Mouse (Mus musculus): ENCODE data around the gene Gucy2d. TPM values are rescaled to one million over a fixed set of nuclear protein-coding genes. Genes with fewer than 3 reads are reported as not detected.
A peak's percentile ranks its signal among the peaks of the same experiment; 100 is the strongest.

Gene Gucy2d
- polyA plus RNA-seq, 1 experiment from 2014 or later: 0.37 TPM

GRCm38 (mm10) chr7:98469089-98469488 lies 28.9 kb downstream of the Gucy2d start:
- ATAC-seq (ENCODE audit: low read depth): no peak
- H3K4me1 ChIP-seq (ENCODE audit: control insufficient read depth, insufficient read depth, low read length): no peaks in the 10 kb centered on the region
- H3K36me3 ChIP-seq (ENCODE audit: control insufficient read depth, insufficient read depth, low read length): no peaks in the 10 kb centered on the region
- no peak overlapping the region for H3K27ac ChIP-seq (ENCODE audit: low read depth, low read length)
- WGBS: 91% methylated on average over 3 of the region's 3 CpGs
- no peak overlapping the region for H3K4me3 ChIP-seq (ENCODE audit: low read depth, low read length)
- no peak overlapping the region for H3K9ac ChIP-seq (replicated peaks; ENCODE audit: low read depth, low read length)
- H3K9me3 ChIP-seq (ENCODE audit: control insufficient read depth, low read length): no peaks in the 10 kb centered on the region
- no peak overlapping the region for H3K4me2 ChIP-seq (ENCODE audit: low read depth, low read length)
- no peaks in the 10 kb centered on the region for H3K27me3 ChIP-seq (ENCODE audit: control insufficient read depth, insufficient read depth, low read length)

- Histone ChIP-seq H3K36me3 (ENCODE audit: control insufficient read depth, insufficient read depth, low read length) (no peaks in the 10 kb centered on the region), H3K27ac (ENCODE audit: low read depth, low read length) (no peak overlapping the region), H3K4me3 (ENCODE audit: low read depth, low read length) (no peak overlapping the region), H3K27me3 (ENCODE audit: control insufficient read depth, insufficient read depth, low read length) (no peaks in the 10 kb centered on the region), H3K9me3 (ENCODE audit: control insufficient read depth, low read length) (no peaks in the 10 kb centered on the region), H3K9ac (replicated peaks; ENCODE audit: low read depth, low read length) (no peak overlapping the region), H3K4me1 (ENCODE audit: control insufficient read depth, insufficient read depth, low read length) (no peaks in the 10 kb centered on the region), H3K4me2 (ENCODE audit: low read depth, low read length) (no peak overlapping the region)
- WGBS: 86% methylated on average over 2 of the region's 2 CpGs
- ATAC-seq (ENCODE audit: low read depth): no peak
These were observed 32.3 kb downstream of the Gucy2d start for GRCm38 (mm10) chr7:98472529-98472928.

GRCm38 (mm10) chr7:98474558-98474957 lies 34.3 kb downstream of the Gucy2d start:
- no peak for ATAC-seq (ENCODE audit: low read depth)
- H3K36me3 ChIP-seq (ENCODE audit: control insufficient read depth, insufficient read depth, low read length): no peaks in the 10 kb centered on the region
- no peak overlapping the region for H3K9ac ChIP-seq (replicated peaks; ENCODE audit: low read depth, low read length)
- no peak overlapping the region for H3K4me2 ChIP-seq (ENCODE audit: low read depth, low read length)
- no peaks in the 10 kb centered on the region for H3K4me1 ChIP-seq (ENCODE audit: control insufficient read depth, insufficient read depth, low read length)
- 74% methylated on average over 1 of the region's 1 CpGs for WGBS
- H3K4me3 ChIP-seq (ENCODE audit: low read depth, low read length): no peak overlapping the region
- H3K27ac ChIP-seq (ENCODE audit: low read depth, low read length): no peak overlapping the region
- no peaks in the 10 kb centered on the region for H3K9me3 ChIP-seq (ENCODE audit: control insufficient read depth, low read length)
- H3K27me3 ChIP-seq (ENCODE audit: control insufficient read depth, insufficient read depth, low read length): no peaks in the 10 kb centered on the region

GRCm38 (mm10) chr7:98477153-98477552 lies 36.9 kb downstream of the Gucy2d start:
- WGBS: 71% methylated on average over 4 of the region's 4 CpGs
- Histone ChIP-seq H3K36me3 (ENCODE audit: control insufficient read depth, insufficient read depth, low read length) (no peaks in the 10 kb centered on the region), H3K9ac (replicated peaks; ENCODE audit: low read depth, low read length) (no peak overlapping the region), H3K4me2 (ENCODE audit: low read depth, low read length) (no peak overlapping the region), H3K27me3 (ENCODE audit: control insufficient read depth, insufficient read depth, low read length) (no peaks in the 10 kb centered on the region), H3K4me3 (ENCODE audit: low read depth, low read length) (no peak overlapping the region), H3K4me1 (ENCODE audit: control insufficient read depth, insufficient read depth, low read length) (no peaks in the 10 kb centered on the region), H3K9me3 (ENCODE audit: control insufficient read depth, low read length) (no peaks in the 10 kb centered on the region), H3K27ac (ENCODE audit: low read depth, low read length) (no peak overlapping the region)
- ATAC-seq (ENCODE audit: low read depth): no peak

GRCm38 (mm10) chr7:98480481-98480880 lies 40.3 kb downstream of the Gucy2d start:
- Histone ChIP-seq H3K27me3 (ENCODE audit: control insufficient read depth, insufficient read depth, low read length) (no peaks in the 10 kb centered on the region), H3K4me2 (ENCODE audit: low read depth, low read length) (no peak overlapping the region), H3K36me3 (ENCODE audit: control insufficient read depth, insufficient read depth, low read length) (no peaks in the 10 kb centered on the region), H3K9ac (replicated peaks; ENCODE audit: low read depth, low read length) (no peak overlapping the region), H3K4me3 (ENCODE audit: low read depth, low read length) (no peak overlapping the region), H3K27ac (ENCODE audit: low read depth, low read length) (no peak overlapping the region), H3K9me3 (ENCODE audit: control insufficient read depth, low read length) (no peaks in the 10 kb centered on the region), H3K4me1 (ENCODE audit: control insufficient read depth, insufficient read depth, low read length) (no peaks in the 10 kb centered on the region)
- no peak for ATAC-seq (ENCODE audit: low read depth)
- whole genome bisulfite sequencing: 91% methylated on average over 1 of the region's 1 CpGs

- H3K27me3 ChIP-seq (ENCODE audit: control insufficient read depth, insufficient read depth, low read length): no peaks in the 10 kb centered on the region
- H3K36me3 ChIP-seq (ENCODE audit: control insufficient read depth, insufficient read depth, low read length): no peaks in the 10 kb centered on the region
- no peak overlapping the region for H3K9ac ChIP-seq (replicated peaks; ENCODE audit: low read depth, low read length)
- ATAC-seq (ENCODE audit: low read depth): peak; percentile 82
- 4% methylated on average over 9 of the region's 9 CpGs for WGBS
- H3K9me3 ChIP-seq (ENCODE audit: control insufficient read depth, low read length): no peaks in the 10 kb centered on the region
- no peak overlapping the region for H3K4me2 ChIP-seq (ENCODE audit: low read depth, low read length)
- no peak overlapping the region for H3K27ac ChIP-seq (ENCODE audit: low read depth, low read length)
- no peaks in the 10 kb centered on the region for H3K4me1 ChIP-seq (ENCODE audit: control insufficient read depth, insufficient read depth, low read length)
- H3K4me3 ChIP-seq (ENCODE audit: low read depth, low read length): no peak overlapping the region
These were observed 41.0 kb downstream of the Gucy2d start for GRCm38 (mm10) chr7:98481066-98481734.

- WGBS: 90% methylated on average over 8 of the region's 8 CpGs
- Histone ChIP-seq H3K4me2 (ENCODE audit: low read depth, low read length) (no peak overlapping the region), H3K27ac (ENCODE audit: low read depth, low read length) (no peak overlapping the region), H3K4me3 (ENCODE audit: low read depth, low read length) (no peak overlapping the region), H3K4me1 (ENCODE audit: control insufficient read depth, insufficient read depth, low read length) (no peaks in the 10 kb centered on the region), H3K36me3 (ENCODE audit: control insufficient read depth, insufficient read depth, low read length) (no peaks in the 10 kb centered on the region), H3K9ac (replicated peaks; ENCODE audit: low read depth, low read length) (no peak overlapping the region), H3K9me3 (ENCODE audit: control insufficient read depth, low read length) (no peaks in the 10 kb centered on the region), H3K27me3 (ENCODE audit: control insufficient read depth, insufficient read depth, low read length) (no peaks in the 10 kb centered on the region)
- ATAC-seq (ENCODE audit: low read depth): no peak
These were observed 41.6 kb downstream of the Gucy2d start for GRCm38 (mm10) chr7:98481861-98482260.

- H3K27me3 ChIP-seq (ENCODE audit: control insufficient read depth, insufficient read depth, low read length): no peaks in the 10 kb centered on the region
- H3K4me1 ChIP-seq (ENCODE audit: control insufficient read depth, insufficient read depth, low read length): no peaks in the 10 kb centered on the region
- no peak overlapping the region for H3K4me3 ChIP-seq (ENCODE audit: low read depth, low read length)
- 61% methylated on average over 12 of the region's 12 CpGs for WGBS
- H3K9ac ChIP-seq (replicated peaks; ENCODE audit: low read depth, low read length): 0 out of 2 replicates have a peak overlapping the region, but pooled peaks have one; percentile 16
- H3K36me3 ChIP-seq (ENCODE audit: control insufficient read depth, insufficient read depth, low read length): no peaks in the 10 kb centered on the region
- H3K9me3 ChIP-seq (ENCODE audit: control insufficient read depth, low read length): no peaks in the 10 kb centered on the region
- H3K4me2 ChIP-seq (ENCODE audit: low read depth, low read length): no peak overlapping the region
- H3K27ac ChIP-seq (ENCODE audit: low read depth, low read length): no peak overlapping the region
- no peak for ATAC-seq (ENCODE audit: low read depth)
These were observed 42.5 kb downstream of the Gucy2d start for GRCm38 (mm10) chr7:98482551-98483267.

GRCm38 (mm10) chr7:98483268-98483607 lies 43.0 kb downstream of the Gucy2d start:
- H3K9me3 ChIP-seq (ENCODE audit: control insufficient read depth, low read length): no peaks in the 10 kb centered on the region
- ATAC-seq (ENCODE audit: low read depth): no peak
- H3K4me2 ChIP-seq (ENCODE audit: low read depth, low read length): no peak overlapping the region
- H3K27ac ChIP-seq (ENCODE audit: low read depth, low read length): no peak overlapping the region
- H3K4me3 ChIP-seq (ENCODE audit: low read depth, low read length): no peak overlapping the region
- H3K4me1 ChIP-seq (ENCODE audit: control insufficient read depth, insufficient read depth, low read length): no peaks in the 10 kb centered on the region
- H3K36me3 ChIP-seq (ENCODE audit: control insufficient read depth, insufficient read depth, low read length): no peaks in the 10 kb centered on the region
- WGBS: 36% methylated on average over 8 of the region's 8 CpGs
- no peaks in the 10 kb centered on the region for H3K27me3 ChIP-seq (ENCODE audit: control insufficient read depth, insufficient read depth, low read length)
- no peak overlapping the region for H3K9ac ChIP-seq (replicated peaks; ENCODE audit: low read depth, low read length)

All from neural tube, embryonic 14.5 days (tissue).